Mouse (Mus musculus) CD8-positive naive resting alpha-beta T cell, adult 2 months (primary cell): ENCODE measurements at regions not wholly inside any gene's neighbourhood (a gene's known extent, or its start where the extent isn't known, plus 50 kb on each side); places are given as distances from the start of the nearest gene placed in this dataset.

Source experiments
- DNase-seq, 2 experiments: peaks; one replicate each; pipeline ENCODE4 v3.0.0; 2022; ENCODE audit warnings: low read depth in 2 of 2, low spot score in 2 of 2

DNA sequence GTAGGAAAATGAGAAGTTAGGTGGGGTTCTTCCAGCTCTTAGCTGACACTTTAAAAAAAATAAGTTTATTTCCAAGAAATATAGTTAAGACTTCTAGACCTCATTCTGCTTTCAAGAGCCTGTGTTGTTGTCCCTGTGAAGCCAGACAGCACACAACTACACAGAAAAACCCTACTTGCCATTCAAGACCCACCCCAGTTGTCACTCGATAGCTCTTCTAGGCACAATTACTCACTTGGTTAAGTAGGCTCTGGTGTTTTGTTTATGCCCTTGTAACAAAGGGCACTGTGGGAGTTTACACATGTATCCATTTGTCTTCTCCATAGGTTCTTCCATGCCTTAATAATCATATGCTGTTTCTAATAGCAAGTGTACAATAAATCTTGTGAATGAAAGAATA lies 66.5 kb upstream of the Akirin2 start:
- no peak for DNase-seq

DNA sequence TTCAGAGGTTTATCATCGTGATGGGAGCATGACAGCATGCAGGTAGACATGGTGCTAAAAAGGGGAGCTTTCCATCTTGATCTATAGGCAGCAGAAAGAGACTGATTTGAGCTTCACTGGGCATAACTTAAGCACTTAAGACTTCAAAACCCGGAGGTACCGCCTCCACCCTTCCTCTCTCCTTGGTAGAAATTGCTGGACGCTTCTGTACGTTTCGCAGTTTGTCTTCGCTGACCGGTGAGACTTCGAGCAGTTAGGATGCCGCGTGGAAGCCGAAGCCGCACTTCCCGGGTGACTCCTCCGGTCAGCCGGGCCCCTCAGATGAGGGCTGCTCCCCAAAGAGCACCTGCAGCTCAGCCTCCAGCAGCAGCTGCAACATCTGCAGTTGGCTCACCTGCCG lies 65.2 kb upstream of the Akirin2 start:
- no peak for DNase-seq

DNA sequence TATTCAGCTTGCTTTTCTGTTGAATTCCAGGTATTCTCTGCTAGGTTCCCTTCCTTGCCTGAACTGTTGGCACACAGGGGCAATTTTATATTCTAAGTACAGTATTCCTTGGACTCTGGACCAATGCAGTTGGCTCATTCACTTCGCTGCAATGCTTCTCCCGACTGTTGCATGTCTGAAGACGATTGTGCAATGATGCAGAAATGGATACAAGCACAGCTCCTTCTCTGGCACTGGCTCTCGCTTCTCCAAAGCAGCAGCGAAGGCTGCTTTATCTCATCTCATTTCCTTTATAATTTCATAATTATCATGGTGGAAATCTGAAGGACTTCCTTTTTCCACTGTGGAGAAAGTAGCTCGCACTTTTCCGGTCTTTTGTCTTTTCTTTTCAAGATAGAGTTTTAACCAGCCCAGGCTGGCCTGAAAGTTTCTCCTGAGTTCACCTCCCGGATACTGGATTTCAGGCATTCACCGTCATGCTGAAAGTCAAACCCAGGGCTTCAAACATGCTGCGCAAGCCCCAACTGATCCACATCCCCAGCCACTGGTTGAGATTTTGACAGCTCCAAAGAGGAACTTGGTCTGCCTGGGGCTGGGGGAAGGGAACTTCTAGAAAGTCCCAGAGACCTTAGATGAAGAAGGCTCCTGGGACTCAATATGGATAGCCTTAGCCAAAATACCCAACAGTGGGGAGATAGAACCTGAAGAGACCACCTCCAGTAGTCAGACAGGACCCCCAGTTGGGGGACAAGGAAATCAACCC lies 55.6 kb upstream of the Akirin2 start:
- DNase-seq, result no peak

DNA sequence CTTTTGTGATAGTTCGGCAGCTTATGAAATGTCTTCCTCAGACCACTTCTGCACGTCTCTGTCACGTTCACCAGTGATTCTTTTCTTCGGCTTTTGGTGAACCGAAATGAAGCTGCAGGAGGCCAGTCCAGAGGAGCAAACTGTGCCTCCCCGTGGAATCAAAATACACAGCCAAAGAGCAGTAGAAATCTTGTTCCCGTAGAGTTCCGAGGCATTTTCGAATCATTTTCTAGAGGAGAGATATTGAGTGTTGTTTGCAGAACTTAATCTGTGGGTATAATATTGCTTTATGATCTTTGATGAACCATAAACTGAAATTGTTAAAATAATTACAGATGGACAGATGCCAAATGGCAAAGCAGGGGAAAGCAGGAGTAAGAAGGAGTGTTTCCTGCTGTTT lies 52.4 kb upstream of the Akirin2 start:
- no peak for DNase-seq

DNA sequence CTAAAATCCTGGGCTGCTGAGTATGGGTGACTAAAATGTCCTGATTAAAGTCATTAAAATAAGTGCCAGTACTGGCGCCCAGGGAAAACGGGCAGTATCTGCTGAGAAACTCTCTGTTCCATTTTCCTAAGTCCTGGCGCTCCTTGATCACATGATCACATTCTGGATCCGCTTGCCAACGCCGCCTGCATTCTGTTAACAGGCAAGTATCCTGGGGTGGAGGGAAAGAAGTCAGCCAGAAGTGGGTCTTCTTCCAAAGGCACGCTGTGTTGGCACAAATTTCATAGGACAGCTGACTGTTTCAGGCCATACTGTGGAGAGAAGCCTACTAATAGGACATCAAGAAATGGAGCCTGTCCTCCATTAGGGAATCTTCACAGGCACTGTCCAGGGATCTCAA lies 52.0 kb upstream of the Akirin2 start:
- no peak for DNase-seq

DNA sequence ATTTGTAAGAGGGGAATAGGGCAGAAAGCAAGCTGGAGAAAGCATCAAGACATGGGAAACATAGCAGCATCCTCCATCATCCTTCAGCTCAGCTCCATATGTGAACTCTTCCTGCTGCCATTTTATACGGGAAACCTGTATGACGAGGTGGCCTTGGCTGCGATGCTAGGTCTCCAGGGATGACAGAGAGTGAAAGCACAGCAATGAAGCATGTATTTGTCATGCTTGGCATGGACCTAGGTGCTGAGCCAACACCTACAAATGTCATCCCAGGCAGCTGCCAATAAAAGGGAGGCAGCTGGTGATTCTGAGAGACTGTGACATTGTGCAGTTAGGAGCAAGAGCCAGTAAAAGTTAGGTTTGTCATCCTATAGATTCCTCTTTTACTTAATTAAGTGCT lies 51.0 kb upstream of the Akirin2 start:
- DNase-seq, result no peak
